28 mouse cellular contexts compared by ENCODE assay signal in the genomic region with DNA sequence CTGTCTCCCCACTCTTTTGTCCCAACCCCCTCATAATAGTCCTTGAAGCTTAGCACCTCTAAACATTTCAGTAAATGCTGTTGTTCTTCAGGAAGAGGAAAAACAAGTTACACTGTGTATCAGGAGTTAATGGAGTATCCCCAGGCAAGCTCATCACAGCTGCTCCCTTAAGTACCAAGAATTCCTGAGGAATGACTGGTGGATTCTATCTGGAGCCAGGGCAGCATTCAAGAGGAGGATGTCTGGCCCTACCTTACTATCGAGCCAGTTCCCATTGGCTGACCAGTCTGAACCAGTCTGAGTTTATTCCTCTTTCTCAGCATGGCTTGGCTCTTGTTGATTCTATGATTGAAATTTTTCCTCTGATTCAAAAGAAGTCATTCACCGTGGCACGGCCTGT.
DNase-seq lines count a peak whose midpoint lies in the region; ATAC-seq and TF ChIP-seq lines count a peak whose summit lies in the region.
"Had no signal": no experiment of that assay in that cellular context is flagged by ENCODE, and none has a peak within 500 bp of the region (broad histone marks: within the 10 kb centered on the region; RNA-seq: fewer than 3 reads in every experiment).

No protein-coding gene starts in this region.

- no peak overlapping the region for H3K4me2 ChIP-seq in lung, postnatal 0 days (replicated peaks; ENCODE audit: low read depth, low read length)
- no peak overlapping the region for H3K4me2 ChIP-seq in myocyte (ENCODE audit: low read depth)
- H3K4me2 ChIP-seq in liver, embryonic 11.5 days = no peak overlapping the region
- H3K4me2 ChIP-seq: embryonic facial prominence, embryonic 15.5 days; forebrain, embryonic 12.5 days; heart, embryonic 15.5 days; hindbrain, embryonic 12.5 days; intestine, embryonic 15.5 days; liver, embryonic 13.5 days; neural tube, embryonic 12.5 days had no signal

- H3K36me3 ChIP-seq in lung, postnatal 0 days (ENCODE audit: insufficient read depth, low read length) = no peaks in the 10 kb centered on the region
- H3K36me3 ChIP-seq in myocyte (ENCODE audit: control insufficient read depth, insufficient read depth) = no peaks in the 10 kb centered on the region
- H3K36me3 ChIP-seq in liver, embryonic 11.5 days (ENCODE audit: control insufficient read depth, insufficient read depth, low read length) = no peaks in the 10 kb centered on the region
- H3K36me3 ChIP-seq: embryonic facial prominence, embryonic 10.5 days; embryonic facial prominence, embryonic 15.5 days; forebrain, embryonic 12.5 days; heart, embryonic 10.5 days; heart, embryonic 15.5 days; hindbrain, embryonic 12.5 days; intestine, embryonic 15.5 days; liver, embryonic 13.5 days; neural tube, embryonic 12.5 days had no signal

- no peak for TF ChIP-seq EP300 in lung, postnatal 0 days (IDR thresholded peaks at IDR 0.05)

- H3K4me1 ChIP-seq in lung, postnatal 0 days (ENCODE audit: insufficient read depth, low read depth, low read length) = peaks cover 4% of the 10 kb centered on the region; the same call in 1 of the 2 replicates
- peaks cover 15% of the 10 kb centered on the region for H3K4me1 ChIP-seq in liver, embryonic 11.5 days (replicated peaks; ENCODE audit: control insufficient read depth, insufficient read depth, low read length)
- H3K4me1 ChIP-seq: forebrain, embryonic 12.5 days; hindbrain, embryonic 12.5 days; intestine, embryonic 15.5 days; neural tube, embryonic 12.5 days had no signal

- H3K27me3 ChIP-seq in lung, postnatal 0 days (replicated peaks; ENCODE audit: insufficient read depth, low read length) = no peaks in the 10 kb centered on the region
- no peaks in the 10 kb centered on the region for H3K27me3 ChIP-seq in myocyte (ENCODE audit: control insufficient read depth, insufficient read depth, insufficient read length)
- H3K27me3 ChIP-seq in liver, embryonic 11.5 days (replicated peaks; ENCODE audit: control insufficient read depth, insufficient read depth, low read length) = no peaks in the 10 kb centered on the region
- H3K27me3 ChIP-seq: embryonic facial prominence, embryonic 15.5 days; forebrain, embryonic 12.5 days; heart, embryonic 15.5 days; hindbrain, embryonic 12.5 days; intestine, embryonic 15.5 days; liver, embryonic 13.5 days; neural tube, embryonic 12.5 days had no signal

- peak overlapping the region; percentile 47; the same call in 1 of the 2 replicates for H3K27ac ChIP-seq in lung, postnatal 0 days (ENCODE audit: low read length)
- H3K27ac ChIP-seq in liver, embryonic 11.5 days (ENCODE audit: low read depth, low read length) = no peak overlapping the region
- H3K27ac ChIP-seq: embryonic facial prominence, embryonic 10.5 days; embryonic facial prominence, embryonic 15.5 days; forebrain, embryonic 12.5 days; heart, embryonic 10.5 days; heart, embryonic 15.5 days; hindbrain, embryonic 12.5 days; hindbrain, postnatal 0 days; intestine, embryonic 15.5 days; liver, embryonic 13.5 days; neural tube, embryonic 12.5 days had no signal

- no peak overlapping the region for H3ac ChIP-seq in myocyte (ENCODE audit: control insufficient read depth, insufficient read length)

- no peak for TF ChIP-seq POLR2A in myocyte (IDR thresholded peaks at IDR 0.05; ENCODE audit: insufficient read length, low read depth)

- no peak for TF ChIP-seq CTCF in lung, postnatal 0 days (IDR thresholded peaks at IDR 0.05)

- H3K9me3 ChIP-seq in lung, postnatal 0 days (ENCODE audit: low read length) = no peaks in the 10 kb centered on the region
- no peaks in the 10 kb centered on the region for H3K9me3 ChIP-seq in liver, embryonic 11.5 days (ENCODE audit: control insufficient read depth, low read length)
- H3K9me3 ChIP-seq: embryonic facial prominence, embryonic 10.5 days; embryonic facial prominence, embryonic 15.5 days; forebrain, embryonic 12.5 days; heart, embryonic 10.5 days; heart, embryonic 15.5 days; hindbrain, embryonic 12.5 days; intestine, embryonic 15.5 days; liver, embryonic 13.5 days; neural tube, embryonic 12.5 days had no signal

- DNase-seq in gastrocnemius, adult 18-20 months (ENCODE audit: low spot score) = peak; percentile 4
- DNase-seq in gastrocnemius, postnatal 4 days (ENCODE audit: low spot score in 2 of 2) = no peak
- peak; percentile 52 for DNase-seq in lung, postnatal 0 days (ENCODE audit: low spot score)
- no peak for DNase-seq in lung, postnatal 25 days (ENCODE audit: low spot score)
- no peak for DNase-seq in liver, embryonic 11.5 days (ENCODE audit: low spot score)
- DNase-seq in heart, adult 9 months (ENCODE audit: low spot score in 2 of 2) = no peak
- DNase-seq: adrenal gland, postnatal 10 days; cerebellum, adult 8-10 months; cerebellum, postnatal 25 days; forebrain, postnatal 0 days; heart, postnatal 36 days; kidney, adult 8-10 months; kidney, postnatal 10 days; layer of hippocampus, postnatal 36 days; left cerebral cortex, postnatal 4 days; liver, embryonic 13.5 days; lung, postnatal 10 days had no signal

- H3K79me2 ChIP-seq in myocyte (ENCODE audit: control insufficient read depth, insufficient read depth) = no peaks in the 10 kb centered on the region

- 49% methylated on average over 3 of the region's 3 CpGs for WGBS in lung, postnatal 0 days
- WGBS in liver, embryonic 11.5 days = 85% methylated on average over 3 of the region's 3 CpGs

- H3K9ac ChIP-seq in lung, postnatal 0 days (replicated peaks; ENCODE audit: low read depth) = no peak overlapping the region
- no peak overlapping the region for H3K9ac ChIP-seq in liver, embryonic 11.5 days (ENCODE audit: low read depth, low read length)
- H3K9ac ChIP-seq: embryonic facial prominence, embryonic 15.5 days; forebrain, embryonic 12.5 days; forebrain, postnatal 0 days; heart, embryonic 15.5 days; hindbrain, embryonic 12.5 days; intestine, embryonic 15.5 days; liver, embryonic 13.5 days; neural tube, embryonic 12.5 days had no signal

- H3K4me3 ChIP-seq in lung, postnatal 0 days (ENCODE audit: low read depth, low read length) = no peak overlapping the region
- H3K4me3 ChIP-seq in myocyte = no peak overlapping the region
- no peak overlapping the region for H3K4me3 ChIP-seq in liver, embryonic 11.5 days (ENCODE audit: low read depth, low read length)
- H3K4me3 ChIP-seq: embryonic facial prominence, embryonic 10.5 days; embryonic facial prominence, embryonic 15.5 days; forebrain, embryonic 12.5 days; heart, embryonic 10.5 days; heart, embryonic 15.5 days; hindbrain, embryonic 12.5 days; intestine, embryonic 15.5 days; liver, embryonic 13.5 days; neural tube, embryonic 12.5 days had no signal

- peak; percentile 42 for ATAC-seq in lung, postnatal 0 days
- ATAC-seq in liver, embryonic 11.5 days (replicated peaks; ENCODE audit: low FRiP score) = no peak
- ATAC-seq: forebrain, postnatal 0 days; hindbrain, postnatal 0 days; intestine, embryonic 15.5 days; midbrain, embryonic 16.5 days had no signal

TF ChIP-seq in myocyte, 11 proteins besides CTCF, POLR2A, EP300 and RAD21:
- TF ChIP-seq MYOG (IDR thresholded peaks at IDR 0.05; ENCODE audit: control insufficient read depth in 1 of 3, insufficient read depth in 1 of 3, insufficient read length in 2 of 3, low read depth in 2 of 3) = peak in 2 of 3 experiments; percentile 36 to 56
- TF ChIP-seq MYOD1 (IDR thresholded peaks at IDR 0.05; ENCODE audit: control insufficient read depth in 1 of 3, insufficient read length in 2 of 3, low read depth in 2 of 3) = peak in 1 of 3 experiments; percentile 42
- TF ChIP-seq E2F4 (IDR thresholded peaks at IDR 0.05; ENCODE audit: insufficient read depth) = no peak

Comparison
In these comparisons a context has a peak if more than half of its experiments do, and no peak if none do; other contexts are left out.
1. DNase-seq: peak in gastrocnemius, adult 18-20 months (single experiment) and lung, postnatal 0 days (single experiment); none in gastrocnemius, postnatal 4 days (0 of 2), lung, postnatal 25 days (single experiment), liver, embryonic 11.5 days (single experiment) and heart, adult 9 months (0 of 2).